11 mouse cellular contexts compared by ENCODE assay signal in the genomic region with DNA sequence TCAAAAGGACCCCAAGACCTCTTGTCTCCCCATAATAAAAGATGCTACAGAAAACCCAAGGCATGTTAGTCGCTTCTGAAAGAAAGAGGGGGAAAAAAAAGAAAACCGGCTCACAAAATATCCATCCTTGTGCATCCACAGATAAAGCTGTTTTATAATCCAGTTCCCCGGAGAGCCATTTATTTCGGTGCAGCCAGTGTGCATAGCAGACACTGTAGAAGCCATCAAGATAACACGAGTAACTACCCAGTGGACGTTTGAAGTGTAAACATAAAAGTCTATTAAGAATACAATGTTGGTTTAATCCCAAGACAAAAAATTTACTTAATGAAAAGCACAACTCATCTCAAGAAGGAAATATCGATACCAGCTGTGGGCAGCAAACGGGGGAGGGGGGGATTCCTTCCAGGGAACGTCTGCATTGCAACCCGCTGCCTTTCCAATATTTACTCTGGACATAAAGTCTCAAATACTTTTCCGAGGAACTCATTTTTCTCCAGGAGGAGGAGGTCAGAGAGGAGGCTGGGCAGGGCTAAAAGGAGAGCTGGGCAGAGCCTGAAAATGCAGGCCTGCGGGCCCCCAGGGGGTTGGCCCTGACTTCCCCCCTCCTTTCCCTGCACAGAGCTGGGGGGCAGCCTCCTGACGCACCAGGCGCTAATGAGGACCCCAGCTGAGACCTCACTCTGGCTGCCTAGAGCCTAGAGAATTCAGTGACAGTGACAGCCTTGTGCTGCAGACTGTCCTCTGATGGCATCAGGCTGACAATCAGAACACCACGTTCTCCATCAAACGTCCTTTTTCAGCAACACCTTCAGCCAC. TPM values are rescaled to one million over a fixed set of nuclear protein-coding genes. Genes with fewer than 3 reads are reported as not detected.
DNase-seq lines count a peak whose midpoint lies in the region; ATAC-seq lines count a peak whose summit lies in the region.
"Had no signal": no experiment of that assay in that cellular context is flagged by ENCODE, and none has a peak within 500 bp of the region (broad histone marks: within the 10 kb centered on the region; RNA-seq: fewer than 3 reads in every experiment).

No protein-coding gene starts in this region.

- no peak for ATAC-seq in forebrain, embryonic 12.5 days (ENCODE audit: low FRiP score)
- no peak for ATAC-seq in forebrain, embryonic 16.5 days
- ATAC-seq in lung, embryonic 15.5 days (ENCODE audit: borderline replicate concordance, extremely low read depth, low FRiP score, low TSS enrichment), result no peak
- no peak for ATAC-seq in limb, embryonic 13.5 days (ENCODE audit: low FRiP score, low read depth)
- 0 out of 2 replicates have a peak, but pooled peaks have one; percentile 42 for ATAC-seq in stomach, embryonic 14.5 days (ENCODE audit: insufficient number of reproducible peaks, insufficient read depth, low FRiP score, low read depth)

- intact Hi-C loops in left cerebral cortex, postnatal 14 days (cut with DNase I), result no loop called here

- 0 out of 2 replicates have a peak, but pooled peaks cover 6% of the 10 kb centered on the region for H3K36me3 ChIP-seq in forebrain, embryonic 12.5 days (replicated peaks)
- no peaks in the 10 kb centered on the region for H3K36me3 ChIP-seq in forebrain, embryonic 16.5 days (ENCODE audit: control insufficient read depth, insufficient read depth)
- no peaks in the 10 kb centered on the region for H3K36me3 ChIP-seq in lung, embryonic 15.5 days
- H3K36me3 ChIP-seq in limb, embryonic 13.5 days, result no peaks in the 10 kb centered on the region
- H3K36me3 ChIP-seq in stomach, embryonic 14.5 days (ENCODE audit: control insufficient read depth, insufficient read depth, low read length), result no peaks in the 10 kb centered on the region

- peaks cover 38% of the 10 kb centered on the region for H3K4me1 ChIP-seq in forebrain, embryonic 12.5 days
- H3K4me1 ChIP-seq in forebrain, embryonic 16.5 days (replicated peaks; ENCODE audit: control insufficient read depth, insufficient read depth, low read length), result peaks cover 12% of the 10 kb centered on the region
- peaks cover 17% of the 10 kb centered on the region for H3K4me1 ChIP-seq in lung, embryonic 15.5 days
- peaks cover 21% of the 10 kb centered on the region for H3K4me1 ChIP-seq in limb, embryonic 13.5 days
- H3K4me1 ChIP-seq in stomach, embryonic 14.5 days (ENCODE audit: control insufficient read depth, insufficient read depth, low read length), result peaks cover 21% of the 10 kb centered on the region

- H3K4me3 ChIP-seq in forebrain, embryonic 12.5 days (replicated peaks), result no peak overlapping the region
- no peak overlapping the region for H3K4me3 ChIP-seq in forebrain, embryonic 16.5 days (replicated peaks; ENCODE audit: low read length)
- H3K4me3 ChIP-seq in lung, embryonic 15.5 days, result no peak overlapping the region
- H3K4me3 ChIP-seq in limb, embryonic 13.5 days, result no peak overlapping the region
- no peak overlapping the region for H3K4me3 ChIP-seq in stomach, embryonic 14.5 days (ENCODE audit: low read depth, low read length)

- peak overlapping the region; percentile 34 for H3K4me2 ChIP-seq in forebrain, embryonic 12.5 days
- H3K4me2 ChIP-seq in forebrain, embryonic 16.5 days (ENCODE audit: low read length), result no peak overlapping the region
- peak overlapping the region; percentile 28; the same call in 1 of the 2 replicates for H3K4me2 ChIP-seq in lung, embryonic 15.5 days
- H3K4me2 ChIP-seq in limb, embryonic 13.5 days (replicated peaks), result peak overlapping the region; percentile 28; the same call in 1 of the 2 replicates
- peak overlapping the region; percentile 32 for H3K4me2 ChIP-seq in stomach, embryonic 14.5 days (replicated peaks; ENCODE audit: low read depth, low read length)

- DNase-seq in lung, postnatal 4 days, result no peak
- no peak for DNase-seq in thymus, adult 18-20 months
- no peak for DNase-seq in left cerebral cortex, postnatal 14 days (ENCODE audit: low spot score in 2 of 2)
- DNase-seq: layer of hippocampus, adult 9-11 months; lung, adult 18-20 months had no signal

- H3K9me3 ChIP-seq in forebrain, embryonic 12.5 days, result no peaks in the 10 kb centered on the region
- H3K9me3 ChIP-seq in forebrain, embryonic 16.5 days (ENCODE audit: control insufficient read depth, low read length), result no peaks in the 10 kb centered on the region
- H3K9me3 ChIP-seq in lung, embryonic 15.5 days, result no peaks in the 10 kb centered on the region
- H3K9me3 ChIP-seq in limb, embryonic 13.5 days, result no peaks in the 10 kb centered on the region
- no peaks in the 10 kb centered on the region for H3K9me3 ChIP-seq in stomach, embryonic 14.5 days (ENCODE audit: control insufficient read depth, low read depth, low read length)

- WGBS in forebrain, embryonic 12.5 days, result 5% methylated on average over 16 of the region's 16 CpGs
- WGBS in forebrain, embryonic 16.5 days, result 7% methylated on average over 14 of the region's 16 CpGs
- WGBS in lung, embryonic 15.5 days, result 8% methylated on average over 16 of the region's 16 CpGs
- WGBS in limb, embryonic 13.5 days, result 12% methylated on average over 16 of the region's 16 CpGs
- 6% methylated on average over 16 of the region's 16 CpGs for WGBS in stomach, embryonic 14.5 days

- peak overlapping the region; percentile 36; the same call in 1 of the 2 replicates for H3K27ac ChIP-seq in forebrain, embryonic 12.5 days
- H3K27ac ChIP-seq in forebrain, embryonic 16.5 days (ENCODE audit: low read length), result no peak overlapping the region
- no peak overlapping the region for H3K27ac ChIP-seq in lung, embryonic 15.5 days
- no peak overlapping the region for H3K27ac ChIP-seq in limb, embryonic 13.5 days
- H3K27ac ChIP-seq in stomach, embryonic 14.5 days (ENCODE audit: low read length), result peak overlapping the region; percentile 73; the same call in 1 of the 2 replicates

- peaks cover 54% of the 10 kb centered on the region for H3K27me3 ChIP-seq in forebrain, embryonic 12.5 days
- peaks cover 19% of the 10 kb centered on the region for H3K27me3 ChIP-seq in forebrain, embryonic 16.5 days (replicated peaks; ENCODE audit: control insufficient read depth, insufficient read depth, low read length)
- peaks cover 27% of the 10 kb centered on the region for H3K27me3 ChIP-seq in lung, embryonic 15.5 days
- peaks cover 47% of the 10 kb centered on the region for H3K27me3 ChIP-seq in limb, embryonic 13.5 days
- no peaks in the 10 kb centered on the region for H3K27me3 ChIP-seq in stomach, embryonic 14.5 days (ENCODE audit: control insufficient read depth, insufficient read depth, low read length)

- H3K9ac ChIP-seq in forebrain, embryonic 12.5 days, result no peak overlapping the region; the same call in 1 of the 2 replicates
- H3K9ac ChIP-seq in forebrain, embryonic 16.5 days (replicated peaks; ENCODE audit: low read depth, low read length), result no peak overlapping the region
- no peak overlapping the region for H3K9ac ChIP-seq in lung, embryonic 15.5 days
- H3K9ac ChIP-seq in limb, embryonic 13.5 days, result 0 out of 2 replicates have a peak overlapping the region, but pooled peaks have one; percentile 43
- H3K9ac ChIP-seq in stomach, embryonic 14.5 days (replicated peaks; ENCODE audit: low read depth, low read length), result no peak overlapping the region

RNA-seq across cellular contexts. Expression of gene Ntn1, which starts 21.5 kb away (rescaled TPM):
- 14.2 and 18.1 TPM in 2 replicates for polyA plus RNA-seq in forebrain, embryonic 12.5 days (2016; fragmentation: Nextera tagmentation; extraction: Ambion mirVana)
- polyA plus RNA-seq in forebrain, embryonic 16.5 days (2015; fragmentation: Nextera tagmentation; extraction: Ambion mirVana), result 6.8 and 9.4 TPM in 2 replicates
- 4.0 and 4.8 TPM in 2 replicates for polyA plus RNA-seq in lung, embryonic 15.5 days (2015; fragmentation: Nextera tagmentation; extraction: Ambion mirVana)
- polyA plus RNA-seq in limb, embryonic 13.5 days (2015; fragmentation: Nextera tagmentation; extraction: Ambion mirVana), result 5.5 and 7.0 TPM in 2 replicates
- polyA plus RNA-seq in stomach, embryonic 14.5 days (2014; fragmentation: Nextera tagmentation; extraction: Ambion mirVana), result 8.7 and 10.9 TPM in 2 replicates
- total RNA-seq in left cerebral cortex, postnatal 14 days (2021), result 10 to 100 TPM in 1 of 2 experiments, 1 to 10 TPM in 1; 8.0 to 11.1 TPM
- total RNA-seq: common myeloid progenitor, adult 5-6 weeks had no signal

RNA-seq across cellular contexts. Expression of gene Pik3r5, which starts 52.8 kb away (rescaled TPM):
- 0.24 and 0.29 TPM in 2 replicates for polyA plus RNA-seq in forebrain, embryonic 12.5 days (2016; fragmentation: Nextera tagmentation; extraction: Ambion mirVana)
- 0.11 and 0.14 TPM in 2 replicates for polyA plus RNA-seq in forebrain, embryonic 16.5 days (2015; fragmentation: Nextera tagmentation; extraction: Ambion mirVana)
- 0.18 and 0.71 TPM in 2 replicates for polyA plus RNA-seq in lung, embryonic 15.5 days (2015; fragmentation: Nextera tagmentation; extraction: Ambion mirVana)
- polyA plus RNA-seq in limb, embryonic 13.5 days (2015; fragmentation: Nextera tagmentation; extraction: Ambion mirVana), result 0.51 and 0.61 TPM in 2 replicates
- 1.1 and 1.3 TPM in 2 replicates for polyA plus RNA-seq in stomach, embryonic 14.5 days (2014; fragmentation: Nextera tagmentation; extraction: Ambion mirVana)
- 1 to 10 TPM; 4.0 to 4.1 TPM for total RNA-seq in left cerebral cortex, postnatal 14 days (2021)

Comparison
In these comparisons a context has a peak if more than half of its experiments do, and no peak if none do; other contexts are left out.
1. H3K27ac ChIP-seq: peak in forebrain, embryonic 12.5 days (single experiment) and stomach, embryonic 14.5 days (single experiment); none in forebrain, embryonic 16.5 days (single experiment), lung, embryonic 15.5 days (single experiment) and limb, embryonic 13.5 days (single experiment).